In the genomic region with DNA sequence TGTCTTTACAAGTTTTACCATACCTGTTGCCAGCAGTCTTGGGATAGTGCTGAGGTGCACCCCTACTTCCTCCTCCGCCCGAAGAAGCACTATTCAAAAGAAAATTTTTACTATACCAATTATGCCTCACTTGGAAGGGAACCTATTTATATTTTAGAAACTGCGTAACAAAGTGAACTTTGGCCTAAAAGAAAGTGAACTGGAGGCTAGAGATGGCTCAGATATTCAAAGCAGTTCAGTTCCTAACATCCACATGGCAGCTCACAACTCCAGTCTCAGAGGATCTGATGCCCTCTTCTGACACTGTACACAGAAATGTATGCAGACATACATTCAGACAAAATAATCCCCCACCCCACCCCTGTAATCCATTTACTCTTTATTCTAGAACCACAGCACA, we compare ENCODE assay signal across 8 mouse cellular contexts. TPM values are rescaled to one million over a fixed set of nuclear protein-coding genes. Genes with fewer than 3 reads are reported as not detected.
DNase-seq lines count a peak whose midpoint lies in the region; ATAC-seq and TF ChIP-seq lines count a peak whose summit lies in the region.

No protein-coding gene starts in this region.

- no peaks in the 10 kb centered on the region for H3K9me3 ChIP-seq in heart, embryonic 12.5 days (replicated peaks)
- no peaks in the 10 kb centered on the region for H3K9me3 ChIP-seq in MEL (replicated peaks; ENCODE audit: insufficient read depth, low read length)
- no peaks in the 10 kb centered on the region for H3K9me3 ChIP-seq in hindbrain, embryonic 12.5 days (replicated peaks)
- H3K9me3 ChIP-seq in midbrain, embryonic 11.5 days (ENCODE audit: control insufficient read depth, low read length) = no peaks in the 10 kb centered on the region

- H3K9ac ChIP-seq in heart, embryonic 12.5 days = peak overlapping the region; percentile 99
- H3K9ac ChIP-seq in MEL (ENCODE audit: control insufficient read depth, low read depth, low read length, poor library complexity, severe bottlenecking) = peak overlapping the region; percentile 100
- peak overlapping the region; percentile 100 for H3K9ac ChIP-seq in hindbrain, embryonic 12.5 days
- H3K9ac ChIP-seq in midbrain, embryonic 11.5 days (ENCODE audit: low read length) = peak overlapping the region; percentile 100

- H3K4me1 ChIP-seq in heart, embryonic 12.5 days (replicated peaks) = peaks cover 30% of the 10 kb centered on the region
- peaks cover 14 to 15% of the 10 kb centered on the region in 2 experiments; a peak in 3 of 4 replicates for H3K4me1 ChIP-seq in MEL (ENCODE audit: control insufficient read depth in 1 of 2, insufficient read depth in 2 of 2, low read length in 2 of 2)
- H3K4me1 ChIP-seq in hindbrain, embryonic 12.5 days = peaks cover 29% of the 10 kb centered on the region
- peaks cover 23% of the 10 kb centered on the region for H3K4me1 ChIP-seq in midbrain, embryonic 11.5 days (ENCODE audit: control insufficient read depth, insufficient read depth, low read length)

- peaks cover 53% of the 10 kb centered on the region for H3K79me2 ChIP-seq in MEL (ENCODE audit: control insufficient read depth, insufficient read depth, low read length, poor library complexity)

- no peak for TF ChIP-seq RAD21 in MEL (IDR thresholded peaks at IDR 0.05; ENCODE audit: low read depth, low read length)

- peak overlapping the region; percentile 97 for H3K4me3 ChIP-seq in heart, embryonic 12.5 days
- peak overlapping the region; percentile 94 to 98 for H3K4me3 ChIP-seq in MEL (ENCODE audit: control insufficient read depth in 1 of 2, insufficient read depth in 1 of 2, low read depth in 2 of 2, low read length in 2 of 2)
- peak overlapping the region; percentile 92 for H3K4me3 ChIP-seq in hindbrain, embryonic 12.5 days
- H3K4me3 ChIP-seq in midbrain, embryonic 11.5 days (ENCODE audit: low read depth, low read length) = peak overlapping the region; percentile 89

- no peak for ATAC-seq in heart, embryonic 12.5 days (ENCODE audit: insufficient number of reproducible peaks, low FRiP score)
- no peak for ATAC-seq in hindbrain, embryonic 12.5 days (ENCODE audit: low FRiP score)
- ATAC-seq in midbrain, embryonic 11.5 days (ENCODE audit: low FRiP score) = no peak

- TF ChIP-seq POLR2A in MEL (IDR thresholded peaks at IDR 0.05; ENCODE audit: control insufficient read depth in 1 of 2, insufficient read depth in 1 of 2, low read depth in 1 of 2, low read length in 2 of 2, poor library complexity in 1 of 2) = no peak

- H3K27me3 ChIP-seq in heart, embryonic 12.5 days (replicated peaks) = no peaks in the 10 kb centered on the region
- no peaks in the 10 kb centered on the region for H3K27me3 ChIP-seq in MEL (ENCODE audit: control insufficient read depth in 1 of 2, insufficient read depth in 2 of 2, low read length in 2 of 2)
- no peaks in the 10 kb centered on the region for H3K27me3 ChIP-seq in hindbrain, embryonic 12.5 days
- no peaks in the 10 kb centered on the region for H3K27me3 ChIP-seq in midbrain, embryonic 11.5 days (ENCODE audit: control insufficient read depth, insufficient read depth, low read length)

- TF ChIP-seq EP300 in MEL (IDR thresholded peaks at IDR 0.05; ENCODE audit: low read depth in 1 of 2, low read length in 2 of 2) = no peak

- 85% methylated on average over 3 of the region's 3 CpGs for WGBS in heart, embryonic 12.5 days
- 95% methylated on average over 3 of the region's 3 CpGs for WGBS in hindbrain, embryonic 12.5 days
- 93% methylated on average over 3 of the region's 3 CpGs for WGBS in midbrain, embryonic 11.5 days

- peak overlapping the region; percentile 94 for H3K4me2 ChIP-seq in heart, embryonic 12.5 days
- peak overlapping the region; percentile 61 for H3K4me2 ChIP-seq in hindbrain, embryonic 12.5 days (replicated peaks)
- H3K4me2 ChIP-seq in midbrain, embryonic 11.5 days = peak overlapping the region; percentile 82

- TF ChIP-seq CTCF in MEL (IDR thresholded peaks at IDR 0.05 in 2 of 3, conservative IDR thresholded peaks at IDR 0.05 in 1 of 3; ENCODE audit: control insufficient read depth in 1 of 3, insufficient read depth in 1 of 3, low read depth in 2 of 3, low read length in 3 of 3, poor library complexity in 1 of 3, severe bottlenecking in 1 of 3) = no peak

- intact Hi-C loops in heart, postnatal 10 days (cut with DNase I) = loop anchor here (2.0 kb wide), 1 partner anchor 26 kb away; no protein-coding TSS in a partner anchor

- H3K27ac ChIP-seq in heart, embryonic 12.5 days (ENCODE audit: poor library complexity, severe bottlenecking) = peak overlapping the region; percentile 98
- no peak overlapping the region; the same call in 1 of the 2 replicates for H3K27ac ChIP-seq in MEL (ENCODE audit: control insufficient read depth, low read depth, low read length)
- no peak overlapping the region for H3K27ac ChIP-seq in hindbrain, embryonic 12.5 days
- no peak overlapping the region for H3K27ac ChIP-seq in midbrain, embryonic 11.5 days (ENCODE audit: low read depth, low read length)

- peaks cover 53% of the 10 kb centered on the region for H3K36me3 ChIP-seq in heart, embryonic 12.5 days
- H3K36me3 ChIP-seq in MEL (ENCODE audit: control insufficient read depth in 1 of 2, insufficient read depth in 2 of 2, low read length in 2 of 2) = peaks cover 50 to 58% of the 10 kb centered on the region in 2 experiments
- H3K36me3 ChIP-seq in hindbrain, embryonic 12.5 days = peaks cover 57% of the 10 kb centered on the region
- peaks cover 41% of the 10 kb centered on the region for H3K36me3 ChIP-seq in midbrain, embryonic 11.5 days (ENCODE audit: control insufficient read depth, insufficient read depth, low read length)

- no peak for DNase-seq in heart, postnatal 10 days
- peak; percentile 59 for DNase-seq in MEL (ENCODE audit: low read depth, low spot score)
- DNase-seq in midbrain, embryonic 11.5 days (ENCODE audit: low spot score, missing footprints) = no peak
- no peak for DNase-seq in T-cell, adult 2 months (ENCODE audit: low spot score)
- DNase-seq in cerebellum, adult 18-20 months = no peak
- no peak for DNase-seq in frontal cortex, postnatal 25 days (ENCODE audit: low spot score in 2 of 2)

TF ChIP-seq in MEL, 35 proteins besides CTCF, POLR2A, EP300 and RAD21:
- TF ChIP-seq MXI1 (IDR thresholded peaks at IDR 0.05; ENCODE audit: low read depth, low read length) (peak; percentile 45; the same call in 1 of the 2 replicates), MYC (IDR thresholded peaks at IDR 0.05; ENCODE audit: low read depth, low read length) (0 out of 2 replicates have a peak, but pooled peaks have one; percentile 25), UBTF (IDR thresholded peaks at IDR 0.05; ENCODE audit: borderline replicate concordance, insufficient read depth, low read depth, low read length) (no peak), ZKSCAN1 (IDR thresholded peaks at IDR 0.05; ENCODE audit: low read depth, low read length) (no peak), TCF12 (IDR thresholded peaks at IDR 0.05; ENCODE audit: low read depth, low read length) (no peak), SMC3 (IDR thresholded peaks at IDR 0.05; ENCODE audit: low read depth, low read length) (no peak), ETS1 (IDR thresholded peaks at IDR 0.05; ENCODE audit: low read depth, low read length) (no peak), E2F4 (IDR thresholded peaks at IDR 0.05; ENCODE audit: borderline replicate concordance, low read depth, low read length) (no peak), MAFK (IDR thresholded peaks at IDR 0.05; ENCODE audit: borderline replicate concordance, low read depth, low read length) (no peak), POLR2AphosphoS5 (IDR thresholded peaks at IDR 0.05; ENCODE audit: borderline replicate concordance, low read depth, low read length) (no peak), MYB (IDR thresholded peaks at IDR 0.05; ENCODE audit: low read depth, low read length) (no peak), CHD1 (IDR thresholded peaks at IDR 0.05; ENCODE audit: low read depth, low read length) (0 out of 2 replicates have a peak, but pooled peaks have one; percentile 1)
TF ChIP-seq in MEL: peak in this region for 3.

RNA-seq across cellular contexts. Expression of a gene that starts 2.0 kb away (rescaled TPM):
- 852 and 867 TPM in 2 replicates for polyA plus RNA-seq in heart, embryonic 12.5 days (2016; fragmentation: Nextera tagmentation; extraction: Ambion mirVana)
- 1,000 to 10,000 TPM; 1,033 to 1,045 TPM for total RNA-seq in heart, postnatal 10 days (2021)
- total RNA-seq in MEL (2012; rRNA removed) = 332 and 344 TPM in 2 replicates
- polyA plus RNA-seq in MEL (2012; ENCODE audit: insufficient read depth in 1 of 2, insufficient read length in 2 of 2, low read depth in 1 of 2, low replicate concordance in 2 of 2, missing spikeins in 1 of 2) = 100 to 1,000 TPM; 935 to 958 TPM
- polyA plus RNA-seq in hindbrain, embryonic 12.5 days (2016; fragmentation: Nextera tagmentation; extraction: Ambion mirVana) = 1,474 and 1,620 TPM in 2 replicates
- polyA plus RNA-seq in midbrain, embryonic 11.5 days (2014; fragmentation: Nextera tagmentation; extraction: Ambion mirVana) = 2,057 and 2,255 TPM in 2 replicates

RNA-seq across cellular contexts. Expression of a gene that starts 52.1 kb away (rescaled TPM):
- 47.3 and 49.7 TPM in 2 replicates for polyA plus RNA-seq in heart, embryonic 12.5 days (2016; fragmentation: Nextera tagmentation; extraction: Ambion mirVana)
- total RNA-seq in heart, postnatal 10 days (2021) = 10 to 100 TPM; 28.6 to 29.2 TPM
- 37.5 and 37.9 TPM in 2 replicates for total RNA-seq in MEL (2012; rRNA removed)
- 100 to 1,000 TPM in 1 of 2 experiments, 10 to 100 TPM in 1; 42.8 to 141 TPM for polyA plus RNA-seq in MEL (2012; ENCODE audit: insufficient read depth in 1 of 2, insufficient read length in 2 of 2, low read depth in 1 of 2, low replicate concordance in 2 of 2, missing spikeins in 1 of 2)
- 102 and 104 TPM in 2 replicates for polyA plus RNA-seq in hindbrain, embryonic 12.5 days (2016; fragmentation: Nextera tagmentation; extraction: Ambion mirVana)
- 84.2 and 92.4 TPM in 2 replicates for polyA plus RNA-seq in midbrain, embryonic 11.5 days (2014; fragmentation: Nextera tagmentation; extraction: Ambion mirVana)
